Mouse (Mus musculus) lung, postnatal 25 days (tissue): ENCODE data around the gene Creg2.
"Not testable (repeated sequence)": the region's sequence is repeated elsewhere in the genome, so short reads cannot be mapped to it uniquely, and the experiment has no call there.

Experiments
- DNase-seq: peaks from one replicate; pipeline ENCODE4 v3.0.0; 2022; ENCODE audit warnings: low spot score

Gene Creg2

GRCm38 (mm10) chr1:39651241-39651548 lies at the start of gene Creg2:
Gene Creg2, minus strand, starts transcription at chr1:39651474.
- no peak for DNase-seq

- no peak for DNase-seq
Observed at GRCm38 (mm10) chr1:39700599-39701273, 49.5 kb upstream of the Creg2 start.

- DNase-seq, result peak; percentile 70
Observed at GRCm38 (mm10) chr1:39698456-39698855, 47.2 kb upstream of the Creg2 start.

- DNase-seq, result no peak
Observed at GRCm38 (mm10) chr1:39695198-39695597, 43.9 kb upstream of the Creg2 start.

- DNase-seq, result no peak
Observed at GRCm38 (mm10) chr1:39694756-39695155, 43.5 kb upstream of the Creg2 start.

GRCm38 (mm10) chr1:39691974-39692373 lies 40.7 kb upstream of the Creg2 start:
- DNase-seq, result no peak

GRCm38 (mm10) chr1:39691061-39691460 lies 39.8 kb upstream of the Creg2 start:
- no peak for DNase-seq

- no peak for DNase-seq
Observed at GRCm38 (mm10) chr1:39688573-39688972, 37.3 kb upstream of the Creg2 start.

- no peak for DNase-seq
Observed at GRCm38 (mm10) chr1:39687279-39687678, 36.0 kb upstream of the Creg2 start.

- DNase-seq, result peak; percentile 86
Observed at GRCm38 (mm10) chr1:39685841-39686240, 34.6 kb upstream of the Creg2 start.

GRCm38 (mm10) chr1:39681638-39682037 lies 30.4 kb upstream of the Creg2 start:
- DNase-seq, result no peak

- DNase-seq, result no peak
Observed at GRCm38 (mm10) chr1:39680546-39680945, 29.3 kb upstream of the Creg2 start.

- DNase-seq, result no peak
Observed at GRCm38 (mm10) chr1:39678883-39679282, 27.6 kb upstream of the Creg2 start.

GRCm38 (mm10) chr1:39676221-39676876 lies 25.1 kb upstream of the Creg2 start:
- no peak for DNase-seq

GRCm38 (mm10) chr1:39672362-39673105 lies 21.3 kb upstream of the Creg2 start:
- DNase-seq, result no peak

- no peak for DNase-seq
Observed at GRCm38 (mm10) chr1:39670211-39670935, 19.1 kb upstream of the Creg2 start.

- DNase-seq, result no peak
Observed at GRCm38 (mm10) chr1:39666751-39667252, 15.5 kb upstream of the Creg2 start.

- no peak for DNase-seq
Observed at GRCm38 (mm10) chr1:39664039-39664625, 12.9 kb upstream of the Creg2 start.

GRCm38 (mm10) chr1:39663050-39663449 lies 11.8 kb upstream of the Creg2 start:
- no peak for DNase-seq

- DNase-seq, result no peak
Observed at GRCm38 (mm10) chr1:39656976-39657529, 5.8 kb upstream of the Creg2 start.

GRCm38 (mm10) chr1:39654901-39655300 lies 3.6 kb upstream of the Creg2 start:
- DNase-seq, result not testable (repeated sequence)

- DNase-seq, result no peak
Observed at GRCm38 (mm10) chr1:39653028-39653427, 1.8 kb upstream of the Creg2 start.
